Mouse (Mus musculus): ENCODE measurements around the gene Slc25a36.
A peak's percentile ranks its signal among the peaks of the same experiment; 100 is the strongest.

The Slc25a36 gene

GRCm38 (mm10) chr9:97110571-97111390 lies at the start of gene Slc25a36:
Gene Slc25a36, minus strand, starts transcription at chr9:97111157.
- DNase-seq (ENCODE audit: low spot score in 2 of 2): peak; percentile 99

GRCm38 (mm10) chr9:97158412-97158811 lies 47.5 kb upstream of the Slc25a36 start:
- no peak for DNase-seq (ENCODE audit: low spot score in 2 of 2)

GRCm38 (mm10) chr9:97155981-97156380 lies 45.0 kb upstream of the Slc25a36 start:
- no peak for DNase-seq (ENCODE audit: low spot score in 2 of 2)

GRCm38 (mm10) chr9:97154956-97155355 lies 44.0 kb upstream of the Slc25a36 start:
- DNase-seq (ENCODE audit: low spot score in 2 of 2): no peak

- no peak for DNase-seq (ENCODE audit: low spot score in 2 of 2)
Observed at GRCm38 (mm10) chr9:97153006-97153405, 42.0 kb upstream of the Slc25a36 start.

GRCm38 (mm10) chr9:97147270-97147669 lies 36.3 kb upstream of the Slc25a36 start:
- no peak for DNase-seq (ENCODE audit: low spot score in 2 of 2)

GRCm38 (mm10) chr9:97145351-97145750 lies 34.4 kb upstream of the Slc25a36 start:
- DNase-seq (ENCODE audit: low spot score in 2 of 2): no peak

- no peak for DNase-seq (ENCODE audit: low spot score in 2 of 2)
Observed at GRCm38 (mm10) chr9:97143416-97143815, 32.5 kb upstream of the Slc25a36 start.

GRCm38 (mm10) chr9:97142558-97142957 lies 31.6 kb upstream of the Slc25a36 start:
- DNase-seq (ENCODE audit: low spot score in 2 of 2): no peak

- no peak for DNase-seq (ENCODE audit: low spot score in 2 of 2)
Observed at GRCm38 (mm10) chr9:97141723-97142122, 30.8 kb upstream of the Slc25a36 start.

GRCm38 (mm10) chr9:97140145-97140932 lies 29.4 kb upstream of the Slc25a36 start:
- no peak for DNase-seq (ENCODE audit: low spot score in 2 of 2)

GRCm38 (mm10) chr9:97137678-97138077 lies 26.7 kb upstream of the Slc25a36 start:
- DNase-seq (ENCODE audit: low spot score in 2 of 2): no peak

- no peak for DNase-seq (ENCODE audit: low spot score in 2 of 2)
Observed at GRCm38 (mm10) chr9:97137116-97137515, 26.2 kb upstream of the Slc25a36 start.

GRCm38 (mm10) chr9:97135866-97136265 lies 24.9 kb upstream of the Slc25a36 start:
- no peak for DNase-seq (ENCODE audit: low spot score in 2 of 2)

GRCm38 (mm10) chr9:97133178-97133577 lies 22.2 kb upstream of the Slc25a36 start:
- DNase-seq (ENCODE audit: low spot score in 2 of 2): no peak

- DNase-seq (ENCODE audit: low spot score in 2 of 2): no peak
Observed at GRCm38 (mm10) chr9:97130001-97130400, 19.0 kb upstream of the Slc25a36 start.

- DNase-seq (ENCODE audit: low spot score in 2 of 2): no peak
Observed at GRCm38 (mm10) chr9:97123934-97124692, 13.2 kb upstream of the Slc25a36 start.

- no peak for DNase-seq (ENCODE audit: low spot score in 2 of 2)
Observed at GRCm38 (mm10) chr9:97121432-97121831, 10.5 kb upstream of the Slc25a36 start.

GRCm38 (mm10) chr9:97114271-97114670 lies 3.3 kb upstream of the Slc25a36 start:
- DNase-seq (ENCODE audit: low spot score in 2 of 2): no peak

- no peak for DNase-seq (ENCODE audit: low spot score in 2 of 2)
Observed at GRCm38 (mm10) chr9:97113555-97113929, 2.6 kb upstream of the Slc25a36 start.

GRCm38 (mm10) chr9:97112797-97113554 lies 2.0 kb upstream of the Slc25a36 start:
- DNase-seq (ENCODE audit: low spot score in 2 of 2): no peak

Measured in right cerebral cortex, postnatal 10 days (tissue).